Mouse (Mus musculus): ENCODE measurements at regions not wholly inside any gene's neighbourhood (a gene's known extent, or its start where the extent isn't known, plus 50 kb on each side); places are given as distances from the start of the nearest gene placed in this dataset.

- TF ChIP-seq CTCF (IDR thresholded peaks at IDR 0.05; ENCODE audit: control insufficient read depth, insufficient read depth, low read length) (no peak), POLR2A (IDR thresholded peaks at IDR 0.05; ENCODE audit: borderline replicate concordance, control insufficient read depth, low read depth, low read length) (no peak)
Measured at GRCm38 (mm10) chr1:105908029-105908876, 82.0 kb upstream of the Zcchc2 start.

All from bone marrow, adult 2 months (tissue).